Mouse (Mus musculus): ENCODE results near the gene Cnot1.
"Not testable (repeated sequence)": the region's sequence is repeated elsewhere in the genome, so short reads cannot be mapped to it uniquely, and the experiment has no call there.

Cnot1 gene

DNA sequence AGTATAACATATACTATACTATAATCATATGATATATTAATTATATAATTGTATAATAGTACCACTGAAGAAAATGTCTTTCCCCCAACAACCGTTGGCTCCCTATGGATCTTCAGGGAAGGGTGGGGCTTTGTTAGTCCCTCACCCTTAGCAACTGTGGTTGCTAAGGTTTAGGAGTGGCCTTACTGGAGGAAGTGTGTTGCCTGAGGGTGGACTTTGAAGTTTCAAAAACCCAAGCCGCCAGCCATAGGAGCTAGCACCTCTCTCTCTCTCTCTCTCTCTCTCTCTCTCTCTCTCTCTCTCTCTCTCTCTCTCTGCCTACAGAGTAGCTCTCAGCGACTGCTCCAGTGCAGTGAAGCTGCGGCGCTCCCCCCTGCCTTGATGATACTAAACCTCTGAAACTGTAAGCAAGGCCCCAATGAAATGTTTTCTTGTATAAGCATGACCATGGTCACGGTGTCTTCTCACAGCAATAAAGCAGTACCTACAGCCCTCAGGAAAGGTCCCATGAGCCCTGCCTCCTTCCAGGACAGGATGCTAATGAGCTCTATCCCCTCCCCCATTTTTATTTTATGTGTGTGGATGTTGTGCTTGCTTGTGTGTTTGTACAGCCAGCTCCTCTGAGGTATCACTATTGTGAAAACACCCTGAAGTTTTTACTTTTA, 8.9 kb upstream of the Cnot1 start:
- DNase-seq (ENCODE audit: low read depth) = no peak

DNA sequence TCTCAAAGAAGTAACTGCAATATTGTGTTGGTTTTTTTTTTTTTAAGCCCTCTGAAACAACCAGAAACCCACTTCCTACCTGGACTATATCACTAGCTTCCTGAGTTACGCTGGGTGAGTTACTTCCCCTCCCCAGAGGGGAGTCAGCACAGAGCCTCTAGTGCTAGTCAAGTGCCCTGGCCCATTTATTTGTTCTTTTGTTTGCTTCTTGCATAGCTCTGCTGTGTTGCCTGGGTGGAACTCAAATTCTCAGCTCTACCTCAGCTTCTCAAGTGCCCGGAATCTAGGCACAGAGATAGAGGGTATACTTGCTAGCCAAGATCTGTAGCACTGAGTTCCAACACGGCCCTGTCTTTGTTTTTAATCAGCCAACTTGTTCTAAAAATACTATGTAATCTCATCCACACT, 2.9 kb upstream of the Cnot1 start:
- DNase-seq (ENCODE audit: low read depth) = peak; percentile 12

DNA sequence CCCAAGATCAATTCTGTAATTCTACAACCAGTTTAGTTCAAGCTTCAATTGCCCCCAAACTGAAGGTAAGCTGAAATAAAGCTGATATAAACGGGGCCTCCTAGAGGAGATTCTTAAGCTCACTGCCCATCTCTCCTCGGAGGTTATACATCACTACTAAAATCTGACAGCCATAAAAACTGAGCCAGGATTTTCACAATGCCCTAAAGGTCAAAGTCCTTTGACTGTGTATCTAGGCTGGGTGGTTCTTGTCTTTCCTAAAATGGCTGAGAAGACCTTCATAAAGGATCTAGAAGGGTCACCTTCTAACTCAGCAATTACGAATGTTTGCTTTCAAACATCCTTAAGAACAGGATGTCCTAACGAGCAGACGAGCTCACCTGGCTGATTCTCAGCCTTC, 1.9 kb upstream of the Cnot1 start:
- no peak for DNase-seq (ENCODE audit: low read depth)

DNA sequence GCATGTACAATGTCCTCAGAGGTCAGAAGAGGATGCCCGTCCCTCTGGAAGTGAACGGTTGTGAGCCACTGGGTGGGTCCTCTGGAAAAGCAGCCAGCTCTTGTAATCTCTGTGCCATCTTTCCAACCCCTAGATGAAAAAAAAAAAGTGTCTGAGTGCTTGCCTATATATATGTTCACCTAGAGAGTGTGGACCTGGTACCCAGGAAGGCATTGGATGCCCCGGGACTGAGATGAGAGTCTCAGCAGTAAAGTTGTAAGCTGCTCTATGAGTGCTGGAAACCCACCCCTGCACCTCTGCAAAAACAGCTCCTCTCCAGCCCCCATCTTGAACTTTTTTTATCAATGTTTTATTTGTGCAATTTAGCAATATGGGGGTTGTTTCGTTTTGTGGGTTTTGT, 1.4 kb upstream of the Cnot1 start:
- no peak for DNase-seq (ENCODE audit: low read depth)

DNA sequence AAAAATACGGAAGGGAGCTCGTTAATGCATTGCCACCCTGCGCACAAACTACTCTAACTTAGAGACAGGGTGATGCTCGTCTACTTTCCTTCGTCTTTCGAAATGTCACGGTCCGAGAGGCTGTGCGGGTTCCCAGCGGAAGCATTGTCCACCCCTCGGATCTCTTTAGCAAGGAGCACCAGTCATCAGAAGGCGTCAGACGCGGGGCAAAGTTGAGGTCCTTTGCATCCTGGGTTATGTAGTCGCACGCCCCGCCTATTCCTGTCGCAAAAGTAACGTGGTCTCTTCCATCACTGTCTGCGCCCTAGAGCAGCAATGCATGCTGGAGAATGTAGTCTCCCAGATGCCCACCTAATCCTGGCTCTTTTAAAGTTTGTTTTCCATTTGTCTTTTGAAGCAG, 597 bp upstream of the Cnot1 start:
- peak; percentile 96 for DNase-seq (ENCODE audit: low read depth)

DNA sequence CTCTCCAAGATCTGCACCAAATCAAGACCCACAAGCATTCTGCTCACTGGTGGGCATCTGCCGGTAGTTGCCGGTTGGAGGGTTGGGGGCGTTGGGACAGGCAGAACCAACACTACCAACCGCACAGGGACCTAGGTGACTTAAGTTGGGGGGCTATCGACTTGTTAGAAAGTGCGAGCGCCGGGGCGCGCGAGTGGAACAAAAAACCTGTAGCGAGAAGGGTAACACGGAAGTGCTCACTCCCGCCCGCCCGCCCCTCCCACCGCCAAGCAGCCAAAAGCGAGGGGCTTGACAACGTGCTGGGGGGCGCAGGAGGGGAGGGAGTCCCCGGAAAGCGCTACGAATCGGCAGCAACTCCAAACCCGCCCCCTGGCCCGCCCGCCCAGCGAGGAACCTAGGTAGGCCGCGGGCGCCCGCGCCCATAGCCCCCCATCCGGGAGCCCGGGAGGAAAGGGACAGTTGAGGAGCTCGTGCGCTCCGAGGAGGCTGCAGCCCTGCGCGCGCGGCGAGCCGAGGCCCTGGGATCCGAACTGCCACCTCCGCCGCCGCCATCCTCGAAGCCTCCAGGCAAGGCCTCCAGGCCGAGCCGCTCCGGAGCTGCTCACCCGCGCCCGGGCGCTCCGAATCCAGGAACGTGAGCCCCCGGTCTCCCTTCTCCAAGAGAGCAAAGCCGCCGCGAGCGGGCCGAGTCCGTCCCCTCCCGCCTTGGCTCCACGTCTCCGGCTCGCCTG, 638 bp downstream of the Cnot1 start:
- peak; percentile 67 for DNase-seq (ENCODE audit: low read depth)

DNA sequence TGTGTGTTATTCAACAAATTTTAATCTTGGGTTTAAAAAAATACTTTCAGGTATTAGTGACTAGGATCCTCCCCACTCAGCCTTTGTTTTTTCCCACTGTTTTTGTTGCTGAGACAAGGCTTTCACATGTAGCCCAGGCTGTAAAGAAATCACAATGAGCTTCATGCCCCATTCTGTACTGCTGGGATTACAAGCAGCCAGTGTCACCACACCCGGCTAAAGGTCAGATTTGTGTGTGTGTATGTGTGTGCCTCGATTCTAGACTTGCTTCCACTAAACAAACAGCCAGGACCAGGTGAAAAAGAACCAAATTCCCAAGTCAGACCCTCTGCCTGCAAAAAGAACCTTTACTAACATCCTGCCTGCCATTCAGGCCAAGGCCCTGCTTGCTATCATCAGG, 1.8 kb downstream of the Cnot1 start:
- peak; percentile 35 for DNase-seq (ENCODE audit: low read depth)

DNA sequence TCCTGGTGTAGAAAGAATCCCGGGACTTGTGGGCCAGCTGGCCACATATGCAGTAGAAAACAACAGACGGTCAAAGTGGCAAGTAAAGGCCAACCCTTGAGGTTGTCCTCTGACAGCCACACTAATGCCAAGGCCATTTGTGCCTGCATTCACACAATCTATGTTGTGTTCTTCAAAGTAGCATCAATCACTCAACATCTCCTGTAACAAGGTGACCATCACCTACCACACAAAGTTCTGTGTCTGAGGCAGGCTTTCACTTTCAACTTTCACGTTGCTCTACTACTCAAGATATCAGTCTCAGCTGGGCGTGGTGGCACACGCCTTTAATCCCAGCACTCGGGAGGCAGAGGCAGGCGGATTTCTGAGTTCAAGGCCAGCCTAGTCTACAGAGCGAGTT, 5.0 kb downstream of the Cnot1 start:
- no peak for DNase-seq (ENCODE audit: low read depth)

DNA sequence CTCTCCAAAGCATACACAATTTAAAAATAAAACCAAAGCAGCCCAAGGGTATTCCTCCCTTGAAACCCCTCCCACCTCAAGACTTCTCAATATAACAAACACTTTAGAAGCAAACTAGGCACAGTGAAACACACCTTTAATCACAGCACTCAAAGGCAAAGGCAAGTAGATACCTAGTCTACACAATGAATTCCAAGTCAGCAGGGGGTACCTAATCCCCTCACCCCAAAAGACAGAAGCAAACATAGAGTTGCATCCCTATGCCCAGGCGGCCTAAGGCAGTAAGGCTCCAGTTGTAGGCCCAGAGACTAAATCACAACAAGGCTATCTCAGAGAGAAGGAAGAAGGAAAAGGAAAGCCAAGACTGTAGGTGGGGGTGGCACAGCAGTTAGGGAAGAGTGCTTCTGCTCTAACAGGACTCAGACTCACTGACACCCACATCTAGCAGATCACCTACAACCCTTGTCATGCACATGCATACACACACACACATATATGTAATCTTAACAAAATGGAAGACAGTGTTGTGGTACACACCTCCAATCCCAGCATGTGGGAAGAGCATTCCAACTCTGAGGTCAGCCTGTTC, 5.7 kb downstream of the Cnot1 start:
- no peak for DNase-seq (ENCODE audit: low read depth)

DNA sequence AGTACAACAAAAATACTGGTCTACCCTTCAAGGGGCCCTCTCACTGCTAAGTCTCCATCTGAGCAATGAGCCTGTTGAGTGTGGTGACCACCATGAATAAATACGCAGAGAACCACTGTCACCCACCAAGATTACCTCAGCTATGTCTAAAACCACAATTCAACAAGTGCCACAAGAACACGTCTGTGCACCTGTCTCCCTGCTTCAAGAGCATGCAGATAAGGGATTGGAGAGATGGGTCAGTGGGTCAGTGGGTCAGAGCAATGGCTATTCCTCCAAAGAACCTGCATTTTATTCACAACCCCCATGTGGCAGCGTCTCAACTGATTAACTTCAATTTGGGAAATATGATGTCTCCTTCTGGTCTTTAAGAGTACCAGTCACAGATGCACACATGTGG, 6.9 kb downstream of the Cnot1 start:
- DNase-seq (ENCODE audit: low read depth) = no peak

DNA sequence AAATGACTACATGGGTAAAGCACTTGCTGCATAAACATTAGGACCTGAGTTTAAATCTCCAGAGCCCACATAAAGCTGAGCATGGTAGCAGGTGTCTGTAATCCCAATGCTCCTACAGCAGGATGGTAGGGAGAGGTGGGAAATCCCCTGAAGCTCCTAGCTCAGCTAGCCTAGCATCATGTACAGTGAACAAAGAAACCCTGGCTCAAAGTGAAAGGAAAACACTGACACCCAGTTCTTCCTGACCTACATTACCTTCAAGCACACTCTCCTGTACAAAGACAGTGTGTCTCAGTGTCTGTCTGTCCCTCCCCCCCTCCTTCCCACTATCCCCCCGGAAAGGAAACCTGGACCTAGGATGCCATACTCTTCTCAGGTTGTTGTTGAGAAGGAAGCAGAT, 7.4 kb downstream of the Cnot1 start:
- DNase-seq (ENCODE audit: low read depth) = peak; percentile 42

DNA sequence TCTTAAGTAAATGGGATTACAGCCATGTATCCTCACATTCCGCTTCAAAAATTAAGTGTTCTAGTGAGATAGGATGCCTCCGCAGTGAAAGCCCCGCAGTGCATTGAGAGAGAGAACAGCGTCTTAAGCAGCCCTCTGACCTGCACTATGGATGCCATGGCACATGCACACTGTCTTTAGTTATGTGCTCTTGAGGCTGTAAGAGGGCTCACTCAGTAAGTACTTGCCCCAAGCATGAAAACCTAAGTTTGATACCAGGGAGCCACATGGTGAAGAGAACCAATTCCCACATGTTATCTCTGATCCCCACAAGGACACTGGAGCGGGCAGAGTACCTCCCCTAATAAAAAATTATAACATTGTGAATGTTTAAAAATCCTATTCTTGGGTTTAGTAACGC, 8.1 kb downstream of the Cnot1 start:
- no peak for DNase-seq (ENCODE audit: low read depth)

DNA sequence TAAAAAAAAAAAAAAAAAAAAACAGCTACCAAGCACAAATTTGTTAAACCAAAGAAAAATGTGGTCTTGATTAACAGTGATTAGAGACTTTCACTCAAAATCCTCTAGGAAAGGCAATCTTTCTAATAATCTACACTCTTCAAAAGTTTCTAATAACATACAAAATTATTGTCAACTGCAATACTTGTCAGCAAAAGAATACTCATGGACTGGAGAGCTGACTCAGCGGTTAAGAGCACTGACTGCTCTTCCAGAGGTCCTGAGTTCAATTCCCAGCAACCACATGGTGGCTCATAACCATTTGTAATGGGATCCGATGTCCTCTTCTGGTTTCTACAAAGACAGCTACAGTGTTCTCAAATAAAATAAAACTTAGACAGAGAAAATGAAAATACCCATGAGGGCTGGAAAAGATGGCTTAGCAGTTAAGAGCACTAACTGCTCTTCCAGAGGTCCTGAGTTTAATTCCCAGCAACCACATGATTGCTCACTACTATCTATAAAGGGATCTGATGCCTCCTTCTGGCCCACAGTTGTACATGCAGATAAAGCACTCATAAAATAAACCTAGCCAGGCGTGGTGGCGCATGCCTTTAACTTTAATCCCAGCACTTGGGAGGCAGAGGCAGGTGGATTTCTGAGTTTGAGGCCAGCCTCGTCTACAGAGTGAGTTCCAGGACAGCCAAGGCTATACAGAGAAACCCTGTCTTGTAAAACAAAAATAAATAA, 11.8 kb downstream of the Cnot1 start:
- not testable (repeated sequence) for DNase-seq (ENCODE audit: low read depth)

DNA sequence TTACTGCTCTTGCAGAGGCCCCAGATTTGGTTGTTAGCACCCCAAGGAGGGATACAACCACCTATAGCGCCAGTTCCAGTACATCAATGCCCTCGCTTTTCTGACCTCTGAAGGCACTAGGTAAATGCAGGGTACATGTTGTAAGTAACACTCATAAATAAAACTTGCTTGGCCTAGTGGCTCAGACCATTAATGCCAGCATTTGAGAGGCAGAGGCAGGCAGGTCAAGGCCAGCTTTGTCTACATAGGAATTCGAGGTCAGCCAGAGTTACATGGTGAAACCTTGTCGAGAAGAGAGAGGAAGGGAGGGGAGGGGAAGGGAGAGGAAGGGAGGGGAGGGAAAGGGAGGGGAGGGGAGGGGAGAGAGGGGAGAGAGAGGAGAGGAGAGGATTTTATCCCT, 21.7 kb downstream of the Cnot1 start:
- no peak for DNase-seq (ENCODE audit: low read depth)

DNA sequence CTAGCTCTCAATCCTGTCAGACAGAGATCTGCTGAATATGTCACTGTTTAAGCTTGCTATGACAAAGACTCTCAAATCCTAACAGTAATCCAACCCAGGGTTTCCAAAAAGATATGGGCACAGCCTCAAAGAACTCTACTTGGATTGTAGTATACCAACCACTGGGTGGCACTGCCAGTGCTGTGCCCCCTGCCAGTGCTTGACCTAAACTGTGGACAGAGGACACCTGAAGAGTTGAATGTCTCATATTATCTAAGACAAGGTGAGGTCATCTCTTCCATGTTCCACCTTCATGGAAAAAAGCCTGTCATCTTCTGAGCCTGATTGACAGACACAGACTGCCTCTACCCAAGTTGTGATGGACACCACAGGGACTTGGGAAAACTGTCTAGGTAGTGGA, 24.6 kb downstream of the Cnot1 start:
- no peak for DNase-seq (ENCODE audit: low read depth)

DNA sequence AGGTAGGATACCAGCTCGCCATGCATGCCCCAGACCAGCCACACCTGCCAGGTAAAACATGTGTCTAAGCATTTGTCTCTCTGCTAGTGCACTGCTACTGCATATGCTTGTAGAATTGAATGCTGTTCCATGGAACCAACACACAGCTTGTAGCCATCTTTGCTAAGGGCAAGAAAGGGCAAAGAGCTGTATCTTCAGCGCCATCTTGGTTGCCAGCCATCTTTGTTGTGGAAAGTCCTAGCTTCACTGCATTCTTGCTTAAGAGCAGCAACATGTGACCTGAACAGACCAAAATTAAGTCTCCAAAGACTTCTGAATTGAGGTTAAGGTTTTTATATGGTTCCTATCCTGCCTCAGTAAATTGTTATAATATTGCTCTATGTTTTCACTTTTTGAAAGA, 25.5 kb downstream of the Cnot1 start:
- DNase-seq (ENCODE audit: low read depth) = no peak

DNA sequence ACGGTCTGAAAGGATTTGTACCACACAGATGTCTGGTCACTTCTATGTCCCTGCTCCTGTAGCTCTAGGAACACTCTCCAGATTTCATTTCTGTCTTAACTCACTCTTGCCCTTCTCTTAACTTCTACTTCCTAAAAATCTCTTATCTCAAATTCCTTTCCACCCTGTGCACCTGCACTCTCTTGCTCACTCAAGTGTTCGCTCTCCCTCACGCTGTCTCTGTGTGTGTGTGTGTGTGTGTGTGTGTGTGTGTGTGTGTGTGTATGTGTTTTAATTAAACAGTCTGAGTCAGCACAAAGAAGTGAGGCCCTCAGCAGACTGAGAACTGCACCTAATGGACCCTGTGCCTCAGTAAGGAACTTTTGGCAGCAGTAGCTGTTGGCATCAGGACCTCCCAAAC, 26.2 kb downstream of the Cnot1 start:
- DNase-seq (ENCODE audit: low read depth) = no peak

DNA sequence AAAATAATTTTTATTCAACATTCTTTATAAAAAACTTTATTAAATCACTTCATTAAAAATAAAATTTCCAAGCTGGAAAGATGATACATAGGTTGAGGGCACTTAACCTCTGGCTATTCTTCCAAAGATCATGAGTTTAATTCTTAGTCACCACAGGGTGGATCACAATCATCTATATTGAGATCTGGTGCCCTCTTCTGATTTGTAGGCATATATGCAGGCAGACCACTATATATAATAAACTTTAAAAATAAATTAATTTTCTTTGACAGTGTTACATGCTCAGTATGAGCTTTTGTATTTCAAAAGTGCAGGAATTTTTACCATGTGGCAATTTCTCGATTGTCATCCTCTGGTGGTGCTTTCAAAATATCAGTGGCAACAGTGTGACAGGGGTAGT, 43.1 kb downstream of the Cnot1 start:
- no peak for DNase-seq (ENCODE audit: low read depth)

DNA sequence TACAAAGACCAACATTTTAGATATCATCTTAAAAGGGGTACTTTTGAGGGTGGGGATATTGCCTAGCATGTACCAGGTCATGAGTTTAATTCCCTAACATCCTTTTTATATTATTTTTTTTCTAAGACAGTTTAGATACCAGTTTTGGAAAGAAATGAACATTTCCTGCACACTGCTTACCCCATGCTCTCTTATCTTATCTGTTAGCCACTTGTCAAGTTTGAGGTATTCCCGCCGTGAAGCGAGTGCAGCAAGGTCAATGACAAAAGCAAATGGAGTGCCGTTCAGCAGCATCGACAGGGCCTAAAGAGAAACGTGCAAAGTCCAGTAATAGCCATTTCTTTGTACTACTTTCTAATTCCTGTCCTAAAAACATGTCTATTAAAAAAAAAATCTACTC, 46.9 kb downstream of the Cnot1 start:
- DNase-seq (ENCODE audit: low read depth) = no peak

DNA sequence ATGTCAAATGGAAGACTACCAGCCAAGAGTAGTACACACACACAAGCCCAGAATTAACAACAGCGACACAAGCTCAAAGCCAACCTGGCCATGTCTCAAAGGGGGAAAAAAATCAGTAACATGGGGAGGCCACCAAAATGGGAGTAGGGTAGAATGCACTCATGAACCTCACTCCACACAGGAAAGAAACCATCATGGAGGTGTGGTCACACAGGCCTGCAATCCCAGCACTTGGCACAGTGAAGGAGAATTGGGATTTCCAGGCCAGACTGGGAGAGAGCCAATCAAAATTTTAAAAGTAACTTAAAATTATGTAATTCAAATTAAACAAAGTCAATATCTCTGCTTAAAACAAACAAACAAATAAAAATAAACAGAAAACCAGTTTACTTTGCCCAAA, 55.3 kb downstream of the Cnot1 start:
- no peak for DNase-seq (ENCODE audit: low read depth)

DNA sequence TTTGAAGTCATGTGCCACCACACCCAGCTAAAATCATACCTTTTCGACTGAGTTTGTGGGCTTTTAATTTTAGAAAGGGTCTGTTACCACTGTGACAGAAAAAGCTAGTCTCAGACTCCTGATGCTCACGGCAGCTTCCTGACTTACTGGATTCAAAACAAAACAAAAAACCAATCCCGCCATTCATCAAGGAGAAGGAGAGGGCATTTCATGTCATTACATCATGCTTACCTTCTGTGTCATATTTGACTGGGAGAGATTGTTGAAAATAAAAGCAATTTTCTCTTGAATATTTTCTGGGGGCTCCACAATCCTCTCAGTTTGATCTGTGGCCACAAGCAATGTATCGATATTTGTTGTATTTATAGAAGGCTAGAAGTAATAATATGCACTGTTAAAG, 59.2 kb downstream of the Cnot1 start:
- DNase-seq (ENCODE audit: low read depth) = no peak

DNA sequence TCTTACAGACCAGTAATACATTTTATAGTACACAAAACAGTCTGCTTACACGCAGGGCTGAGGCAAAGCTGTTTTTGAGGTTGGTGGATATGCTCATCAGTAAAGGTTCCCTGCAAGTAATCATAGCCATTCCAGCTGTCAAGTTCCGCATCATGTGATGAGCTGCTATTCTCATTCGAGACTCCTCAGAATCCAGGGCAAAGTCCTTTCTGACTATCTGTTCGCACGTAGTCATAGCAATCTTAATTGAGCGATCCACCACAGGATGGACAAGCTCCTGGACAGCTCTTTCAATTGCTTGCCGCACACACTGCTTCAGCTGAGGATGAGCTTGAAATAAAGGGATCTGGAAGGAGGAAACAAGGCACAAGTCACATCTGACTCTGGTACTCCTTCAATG, 65.5 kb downstream of the Cnot1 start:
- DNase-seq (ENCODE audit: low read depth) = no peak

DNA sequence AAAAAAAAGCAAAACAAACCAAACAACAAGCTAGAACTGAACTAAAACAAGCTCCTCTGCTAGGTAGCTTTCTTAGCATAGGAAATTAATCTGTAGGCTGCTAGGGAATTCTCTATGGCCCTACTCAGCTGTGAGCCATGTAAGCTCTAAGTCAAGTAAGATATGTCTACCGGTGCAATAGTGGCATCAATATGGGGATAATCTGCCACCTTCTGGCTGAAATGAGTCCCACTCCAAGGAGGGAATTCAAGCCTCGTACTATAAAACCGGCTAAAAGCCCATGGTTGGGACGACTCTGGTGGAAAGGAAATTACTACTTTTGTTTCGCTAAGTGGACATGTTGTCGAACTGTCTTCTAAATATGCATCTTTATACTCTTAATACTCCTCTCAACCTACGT, 68.7 kb downstream of the Cnot1 start:
- DNase-seq (ENCODE audit: low read depth) = peak; percentile 11
